Mouse (Mus musculus): ENCODE measurements around the gene Nell1.
"Not testable (repeated sequence)": the region's sequence is repeated elsewhere in the genome, so short reads cannot be mapped to it uniquely, and the experiment has no call there.

Nell1 gene

GRCm38 (mm10) chr7:49974841-49975440, at the start of gene Nell1:
Nell1 (plus strand) TSS chr7:49974864.
- in situ Hi-C loops (cut with MboI; ENCODE audit: low pct_unique_long_range_greater_than_20kb in 1 of 2, low sequenced_read_pairs in 2 of 2, unreplicated experiment in 1 of 2), result loop anchor here (10.0 to 25.0 kb wide), 2 partner anchors 60 to 512 kb away; partner anchors contain the start of gene Slc6a5 (in 1 of the 2)

DNA sequence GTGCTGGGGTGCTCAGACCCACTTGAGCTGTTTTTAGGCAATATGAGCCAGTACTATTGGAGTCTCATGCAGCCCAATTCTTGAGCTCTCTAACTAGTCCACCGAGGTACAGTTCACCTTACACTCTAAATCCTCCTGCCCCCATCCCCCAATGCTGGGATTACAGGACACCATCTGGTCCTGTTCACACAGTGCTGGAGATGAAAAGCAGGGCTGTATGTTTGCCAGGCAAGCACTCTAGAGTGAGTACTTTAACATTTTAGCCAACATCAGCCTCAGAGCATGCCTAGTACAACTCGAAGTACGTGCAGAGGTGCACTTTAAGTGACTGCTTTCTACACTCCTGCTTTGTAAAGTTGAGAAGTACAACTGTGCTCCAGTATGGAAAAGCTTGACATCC, 46.1 kb upstream of the Nell1 start:
- in situ Hi-C loops (cut with MboI; ENCODE audit: low pct_unique_long_range_greater_than_20kb in 1 of 2, low sequenced_read_pairs in 2 of 2, unreplicated experiment in 1 of 2), result loop anchor here (10.0 kb wide), 4 partner anchors 64 to 174 kb away; partner anchors contain the start of gene Htatip2 (in 1 of the 2)

DNA sequence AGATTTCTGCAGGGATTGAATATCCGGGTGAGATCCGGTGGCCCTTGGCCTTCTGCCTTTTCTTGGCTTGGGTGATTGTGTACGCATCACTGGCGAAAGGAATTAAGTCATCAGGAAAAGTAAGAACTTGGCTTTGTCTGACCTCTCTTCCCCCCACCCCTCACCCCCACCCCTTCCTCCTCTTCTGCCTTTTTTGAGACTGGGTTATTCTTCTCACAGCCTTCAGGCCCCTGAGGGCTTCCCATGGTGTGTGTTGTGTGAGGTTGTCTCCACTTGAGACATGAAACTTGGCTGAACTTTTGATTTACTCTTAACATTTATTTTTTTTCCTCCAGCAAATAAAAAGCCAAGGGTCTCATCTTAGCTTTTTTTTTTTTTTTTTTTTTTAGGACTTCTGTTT, 44.7 kb upstream of the Nell1 start:
- in situ Hi-C loops (cut with MboI; ENCODE audit: low pct_unique_long_range_greater_than_20kb in 1 of 2, low sequenced_read_pairs in 2 of 2, unreplicated experiment in 1 of 2), result loop anchor here (10.0 kb wide), 4 partner anchors 65 to 175 kb away; partner anchors contain the start of gene Htatip2 (in 1 of the 2)

GRCm38 (mm10) chr7:49933386-49934115, 41.1 kb upstream of the Nell1 start:
- in situ Hi-C loops (cut with MboI; ENCODE audit: low pct_unique_long_range_greater_than_20kb in 1 of 2, low sequenced_read_pairs in 2 of 2, unreplicated experiment in 1 of 2), result not testable (repeated sequence)

GRCm38 (mm10) chr7:49936821-49937220, 37.8 kb upstream of the Nell1 start:
- in situ Hi-C loops (cut with MboI; ENCODE audit: low pct_unique_long_range_greater_than_20kb in 1 of 2, low sequenced_read_pairs in 2 of 2, unreplicated experiment in 1 of 2), result no loop called here

DNA sequence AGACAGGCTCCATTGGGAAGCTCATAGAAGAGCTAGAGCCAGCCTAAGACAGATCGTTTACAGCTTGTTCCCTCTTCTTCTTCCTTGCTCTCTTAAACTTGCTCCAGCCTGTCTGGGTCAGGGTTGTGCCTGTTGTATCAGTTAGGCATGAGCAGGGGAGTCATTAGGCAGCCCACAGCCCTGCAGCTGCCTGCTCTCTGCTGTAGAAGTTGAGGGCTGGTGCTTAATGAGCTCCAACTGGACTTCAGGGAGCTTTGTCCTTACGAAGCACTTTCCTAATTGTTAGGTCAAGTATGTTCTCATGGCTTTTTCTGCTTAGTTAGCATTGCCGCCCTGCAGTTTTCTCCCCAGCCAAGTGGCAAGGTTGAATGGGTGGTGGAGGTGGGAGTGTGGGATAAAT, 32.6 kb upstream of the Nell1 start:
- in situ Hi-C loops (cut with MboI; ENCODE audit: low pct_unique_long_range_greater_than_20kb in 1 of 2, low sequenced_read_pairs in 2 of 2, unreplicated experiment in 1 of 2), result no loop called here

DNA sequence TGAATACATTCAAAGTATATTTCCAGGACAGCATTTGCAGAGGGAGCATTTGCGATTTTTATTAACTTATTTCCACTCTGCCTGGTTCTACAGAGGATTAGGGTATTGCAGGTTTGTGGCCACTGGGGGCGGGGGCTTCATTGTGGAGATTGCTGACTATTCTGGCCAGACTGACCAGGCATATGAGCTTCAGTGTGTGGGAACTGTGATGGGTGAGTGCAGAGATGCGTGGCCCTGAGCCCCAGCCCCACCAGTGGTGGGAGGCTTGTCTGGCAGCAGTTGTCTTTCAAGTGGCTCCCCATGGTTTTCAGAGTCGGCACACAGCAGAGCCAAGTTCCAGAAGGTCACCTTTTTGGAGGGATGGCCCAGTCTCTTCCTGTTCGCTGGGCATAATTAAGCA, 32.2 kb upstream of the Nell1 start:
- in situ Hi-C loops (cut with MboI; ENCODE audit: low pct_unique_long_range_greater_than_20kb in 1 of 2, low sequenced_read_pairs in 2 of 2, unreplicated experiment in 1 of 2), result no loop called here

- in situ Hi-C loops (cut with MboI; ENCODE audit: low pct_unique_long_range_greater_than_20kb in 1 of 2, low sequenced_read_pairs in 2 of 2, unreplicated experiment in 1 of 2), result no loop called here
These were observed 28.0 kb upstream of the Nell1 start for GRCm38 (mm10) chr7:49946691-49947090.

- in situ Hi-C loops (cut with MboI; ENCODE audit: low pct_unique_long_range_greater_than_20kb in 1 of 2, low sequenced_read_pairs in 2 of 2, unreplicated experiment in 1 of 2), result loop anchor here in 1 of 2 experiments (25.0 kb wide), 1 partner anchor 534 kb away; no protein-coding TSS in a partner anchor
These were observed 21.0 kb upstream of the Nell1 start for GRCm38 (mm10) chr7:49953546-49954181.

GRCm38 (mm10) chr7:49954834-49955233, 19.8 kb upstream of the Nell1 start:
- in situ Hi-C loops (cut with MboI; ENCODE audit: low pct_unique_long_range_greater_than_20kb in 1 of 2, low sequenced_read_pairs in 2 of 2, unreplicated experiment in 1 of 2), result loop anchor here in 1 of 2 experiments (25.0 kb wide), 1 partner anchor 532 kb away; no protein-coding TSS in a partner anchor

GRCm38 (mm10) chr7:49957142-49957541, 17.5 kb upstream of the Nell1 start:
- in situ Hi-C loops (cut with MboI; ENCODE audit: low pct_unique_long_range_greater_than_20kb in 1 of 2, low sequenced_read_pairs in 2 of 2, unreplicated experiment in 1 of 2), result loop anchor here in 1 of 2 experiments (25.0 kb wide), 1 partner anchor 530 kb away; no protein-coding TSS in a partner anchor

DNA sequence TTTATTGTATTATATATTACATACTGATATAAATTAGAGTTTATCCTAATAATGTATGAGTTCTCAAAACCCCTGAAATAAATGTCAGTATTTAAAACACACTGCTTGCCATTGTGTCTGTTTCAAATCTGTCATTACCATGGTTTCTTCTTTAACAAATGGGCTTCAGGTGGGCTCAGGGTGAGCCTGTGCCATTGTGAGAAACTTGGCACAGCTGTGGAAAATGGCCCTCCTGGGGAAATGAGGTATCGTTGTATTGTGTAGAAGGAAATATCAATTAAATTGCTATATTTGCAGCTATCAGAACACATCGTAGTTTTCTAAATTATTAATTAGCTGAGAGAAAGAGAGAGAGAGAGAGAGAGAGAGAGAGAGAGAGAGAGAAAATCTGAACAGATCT, 10.9 kb upstream of the Nell1 start:
- in situ Hi-C loops (cut with MboI; ENCODE audit: low pct_unique_long_range_greater_than_20kb in 1 of 2, low sequenced_read_pairs in 2 of 2, unreplicated experiment in 1 of 2), result loop anchor here in 1 of 2 experiments (25.0 kb wide), 1 partner anchor 524 kb away; no protein-coding TSS in a partner anchor

- in situ Hi-C loops (cut with MboI; ENCODE audit: low pct_unique_long_range_greater_than_20kb in 1 of 2, low sequenced_read_pairs in 2 of 2, unreplicated experiment in 1 of 2), result loop anchor here in 1 of 2 experiments (25.0 kb wide), 1 partner anchor 518 kb away; no protein-coding TSS in a partner anchor
These were observed 5.1 kb upstream of the Nell1 start for GRCm38 (mm10) chr7:49969516-49969915.

- in situ Hi-C loops (cut with MboI; ENCODE audit: low pct_unique_long_range_greater_than_20kb in 1 of 2, low sequenced_read_pairs in 2 of 2, unreplicated experiment in 1 of 2), result loop anchor here in 1 of 2 experiments (10.0 kb wide), 1 partner anchor 61 kb away; the partner anchor contains the start of gene Slc6a5
These were observed 917 bp downstream of the Nell1 start for GRCm38 (mm10) chr7:49975441-49976121.

DNA sequence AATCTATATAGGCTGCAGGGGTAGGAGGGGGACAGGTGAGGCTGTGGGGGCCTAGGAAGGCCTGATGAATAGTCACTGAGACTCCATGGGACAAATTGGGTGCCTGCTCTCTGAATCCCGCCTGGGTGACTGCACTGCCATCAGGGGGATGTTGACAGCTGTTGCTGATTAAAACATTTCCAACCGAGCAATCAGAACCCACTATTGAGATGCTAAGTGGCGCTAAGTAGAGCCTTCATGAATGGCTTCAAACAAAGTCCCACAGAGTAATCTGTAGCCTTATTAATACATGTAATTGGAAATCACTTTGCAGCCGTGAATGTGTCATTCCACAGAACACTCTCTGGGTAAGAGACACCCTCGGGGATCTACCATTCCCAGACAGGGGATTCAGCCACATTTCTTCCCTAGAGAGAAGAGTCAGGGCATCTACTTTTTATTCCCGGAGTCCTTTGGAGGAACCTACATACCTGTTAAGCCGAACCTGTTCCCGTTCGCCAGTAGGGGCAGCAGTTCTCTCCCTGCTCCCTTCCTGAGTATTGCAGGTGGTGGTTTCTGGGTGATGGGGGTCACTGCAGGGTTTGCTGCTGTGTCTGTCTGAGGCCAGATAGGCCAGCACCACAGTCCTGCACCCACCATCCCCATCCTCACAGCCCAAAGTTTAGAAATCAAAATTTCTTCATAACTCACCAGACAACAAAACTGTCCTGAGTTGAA, 7.0 kb downstream of the Nell1 start:
- in situ Hi-C loops (cut with MboI; ENCODE audit: low pct_unique_long_range_greater_than_20kb in 1 of 2, low sequenced_read_pairs in 2 of 2, unreplicated experiment in 1 of 2), result no loop called here

DNA sequence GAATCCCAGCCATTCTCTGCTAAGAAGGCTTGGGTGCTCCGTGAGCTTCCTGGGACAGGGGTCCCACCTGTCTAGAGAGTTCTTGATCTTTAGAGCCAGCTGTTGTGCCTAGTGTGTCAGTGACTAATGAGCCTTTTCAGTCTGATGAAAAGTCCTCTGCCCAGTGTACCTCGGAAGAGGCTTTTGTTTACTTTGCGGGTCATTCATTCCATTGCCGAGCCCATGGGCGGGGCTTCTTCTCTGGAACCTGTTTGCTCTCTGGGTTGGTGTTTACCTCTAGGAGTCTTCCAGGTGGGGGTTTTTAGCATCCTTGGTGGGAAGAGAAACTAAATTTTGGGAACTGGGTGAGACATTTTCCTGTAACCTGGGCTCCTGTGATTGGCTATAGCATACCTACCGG, 10.0 kb downstream of the Nell1 start:
- in situ Hi-C loops (cut with MboI; ENCODE audit: low pct_unique_long_range_greater_than_20kb in 1 of 2, low sequenced_read_pairs in 2 of 2, unreplicated experiment in 1 of 2), result no loop called here

- in situ Hi-C loops (cut with MboI; ENCODE audit: low pct_unique_long_range_greater_than_20kb in 1 of 2, low sequenced_read_pairs in 2 of 2, unreplicated experiment in 1 of 2), result no loop called here
These were observed 11.3 kb downstream of the Nell1 start for GRCm38 (mm10) chr7:49985947-49986346.

- in situ Hi-C loops (cut with MboI; ENCODE audit: low pct_unique_long_range_greater_than_20kb in 1 of 2, low sequenced_read_pairs in 2 of 2, unreplicated experiment in 1 of 2), result no loop called here
These were observed 24.7 kb downstream of the Nell1 start for GRCm38 (mm10) chr7:49999321-49999720.

Measured in mouse embryonic stem cell (cell line).